Mouse (Mus musculus) bone marrow macrophage, adult 2 months (primary cell): ENCODE results near the gene Alkbh2. TPM values are rescaled to one million over a fixed set of nuclear protein-coding genes. Genes with fewer than 3 reads are reported as not detected.

Experiments
- H3K27ac ChIP-seq: 2 replicates; pipeline ENCODE4 v1.5.1; 2012; ENCODE audit warnings: low read depth, low read length; ENCODE audit not compliant: insufficient read depth
- H3K4me1 ChIP-seq: 2 replicates; pipeline ENCODE4 v1.6.1; 2012; ENCODE audit warnings: low read length; ENCODE audit not compliant: control insufficient read depth, insufficient read depth
- H3K4me3 ChIP-seq: 2 replicates; pipeline ENCODE4 v1.5.1; 2012; ENCODE audit warnings: mild to moderate bottlenecking, low read length, moderate library complexity; ENCODE audit not compliant: insufficient read depth
- CTCF ChIP-seq: IDR thresholded peaks from 2 replicates; pipeline ENCODE4 v1.5.1; 2012; ENCODE audit warnings: low read depth, mild to moderate bottlenecking, low read length, moderate library complexity
- POLR2A ChIP-seq: IDR thresholded peaks from 2 replicates; pipeline ENCODE4 v1.6.1; 2012; ENCODE audit warnings: mild to moderate bottlenecking, low read depth, low read length, borderline replicate concordance
- polyA plus RNA-seq: library from polyadenylated mRNA; stranded (reverse); fragments of >200 nt; gene quantifications from 2 replicates; pipeline ENCODE4 v1.2.4, GENCODE M21; 2012; ENCODE audit not compliant: missing spikeins, insufficient read depth, insufficient read length

Gene Alkbh2
- polyA plus RNA-seq, 1 experiment = 3.3 TPM

- H3K4me1 ChIP-seq = peaks cover 3% of the 10 kb centered on the region; the same call in 1 of the 2 replicates
- H3K4me3 ChIP-seq = no peak overlapping the region
- no peak overlapping the region for H3K27ac ChIP-seq
- TF ChIP-seq CTCF (no peak), POLR2A (no peak)
Measured at GRCm38 (mm10) chr5:114163117-114163696, 35.2 kb upstream of the Alkbh2 start.

- Histone ChIP-seq H3K27ac (no peak overlapping the region), H3K4me1 (peaks cover 3% of the 10 kb centered on the region; the same call in 1 of the 2 replicates), H3K4me3 (no peak overlapping the region)
- TF ChIP-seq CTCF = no peak
- TF ChIP-seq POLR2A = no peak
Measured at GRCm38 (mm10) chr5:114162106-114162815, 34.2 kb upstream of the Alkbh2 start.

GRCm38 (mm10) chr5:114161424-114161823 is 33.4 kb upstream of the Alkbh2 start:
- Histone ChIP-seq H3K4me3 (no peak overlapping the region), H3K27ac (no peak overlapping the region), H3K4me1 (peaks cover 3% of the 10 kb centered on the region; the same call in 1 of the 2 replicates)
- TF ChIP-seq CTCF (no peak), POLR2A (no peak)

GRCm38 (mm10) chr5:114157236-114157635 is 29.2 kb upstream of the Alkbh2 start:
- H3K4me1 ChIP-seq = peaks cover 3% of the 10 kb centered on the region; the same call in 1 of the 2 replicates
- H3K4me3 ChIP-seq = no peak overlapping the region
- TF ChIP-seq CTCF = no peak
- no peak for TF ChIP-seq POLR2A
- no peak overlapping the region for H3K27ac ChIP-seq

- no peak overlapping the region for H3K4me3 ChIP-seq
- H3K4me1 ChIP-seq = no peaks in the 10 kb centered on the region
- TF ChIP-seq POLR2A (no peak), CTCF (no peak)
- no peak overlapping the region for H3K27ac ChIP-seq
Measured at GRCm38 (mm10) chr5:114155168-114155933, 27.3 kb upstream of the Alkbh2 start.

GRCm38 (mm10) chr5:114154765-114155164 is 26.7 kb upstream of the Alkbh2 start:
- Histone ChIP-seq H3K4me1 (no peaks in the 10 kb centered on the region), H3K27ac (no peak overlapping the region), H3K4me3 (no peak overlapping the region)
- TF ChIP-seq CTCF (no peak), POLR2A (no peak)

GRCm38 (mm10) chr5:114153490-114153889 is 25.5 kb upstream of the Alkbh2 start:
- no peak overlapping the region for H3K4me3 ChIP-seq
- TF ChIP-seq CTCF (peak; percentile 41; the same call in 1 of the 2 replicates), POLR2A (no peak)
- H3K4me1 ChIP-seq = no peaks in the 10 kb centered on the region
- H3K27ac ChIP-seq = no peak overlapping the region

GRCm38 (mm10) chr5:114152359-114153092 is 24.5 kb upstream of the Alkbh2 start:
- no peaks in the 10 kb centered on the region for H3K4me1 ChIP-seq
- TF ChIP-seq POLR2A (no peak), CTCF (no peak)
- H3K4me3 ChIP-seq = no peak overlapping the region
- H3K27ac ChIP-seq = no peak overlapping the region

- no peak overlapping the region for H3K27ac ChIP-seq
- H3K4me3 ChIP-seq = no peak overlapping the region
- no peaks in the 10 kb centered on the region for H3K4me1 ChIP-seq
- no peak for TF ChIP-seq CTCF
- TF ChIP-seq POLR2A = no peak
Measured at GRCm38 (mm10) chr5:114147043-114147972, 19.3 kb upstream of the Alkbh2 start.
